Mouse (Mus musculus) kidney, postnatal 36 days (tissue): ENCODE measurements around the gene Srrm1.

Experiments used
- DNase-seq, 2 experiments: peaks; one replicate each; pipeline ENCODE4 v3.0.0; 2021 to 2022; ENCODE audit warnings: mixed read lengths in 2 of 2

Srrm1 gene

GRCm38 (mm10) chr4:135353794-135354450 lies 801 bp upstream of the Srrm1 start:
- DNase-seq: no peak

GRCm38 (mm10) chr4:135352326-135353065 lies 625 bp downstream of the Srrm1 start:
- peak in 1 of 2 experiments; percentile 65 for DNase-seq

GRCm38 (mm10) chr4:135337376-135337942 lies 15.7 kb downstream of the Srrm1 start:
- peak in 1 of 2 experiments; percentile 42 for DNase-seq

GRCm38 (mm10) chr4:135336023-135336357 lies 17.1 kb downstream of the Srrm1 start:
- DNase-seq: no peak

GRCm38 (mm10) chr4:135335327-135336022 lies 17.6 kb downstream of the Srrm1 start:
- peak; percentile 56 to 78 for DNase-seq

GRCm38 (mm10) chr4:135326469-135326868 lies 26.7 kb downstream of the Srrm1 start:
- no peak for DNase-seq

DNA sequence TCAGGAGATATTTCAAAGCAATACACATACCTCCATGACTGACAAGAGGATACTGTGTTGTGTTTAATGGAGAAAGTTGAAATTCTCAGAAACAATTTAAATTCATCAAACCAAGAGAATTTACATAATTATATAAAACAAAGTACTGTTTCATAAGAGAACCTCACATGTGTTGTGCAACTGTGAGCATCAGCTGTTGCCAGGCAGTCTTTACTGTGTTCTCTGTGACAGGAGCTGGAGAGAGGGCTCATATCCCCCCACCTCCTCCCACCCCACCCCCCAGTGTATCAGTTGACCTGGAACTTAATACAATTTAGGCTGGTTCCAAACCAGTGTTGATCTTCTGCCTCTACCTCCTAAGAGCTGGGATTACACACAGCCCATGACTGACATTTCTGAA lies 27.1 kb downstream of the Srrm1 start:
- DNase-seq: no peak

DNA sequence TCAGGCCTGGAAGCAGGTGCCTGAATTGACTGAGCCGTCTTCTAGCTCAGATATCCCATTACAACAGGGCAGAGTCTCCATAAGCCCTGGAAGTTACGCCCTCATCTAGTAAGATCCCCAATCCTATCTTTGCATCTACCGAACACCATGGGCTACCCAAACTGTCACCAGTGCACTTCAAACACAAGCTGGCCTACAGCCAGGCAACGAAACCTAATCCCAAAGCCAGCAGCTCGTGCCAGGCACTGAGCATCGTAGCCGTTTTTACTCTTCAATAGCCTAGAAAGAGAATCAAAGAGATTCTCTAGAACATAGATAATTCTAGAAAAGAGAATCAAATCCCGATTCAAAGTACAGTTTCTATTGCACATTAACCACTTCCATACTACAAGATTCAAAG lies 30.1 kb downstream of the Srrm1 start:
- no peak for DNase-seq

DNA sequence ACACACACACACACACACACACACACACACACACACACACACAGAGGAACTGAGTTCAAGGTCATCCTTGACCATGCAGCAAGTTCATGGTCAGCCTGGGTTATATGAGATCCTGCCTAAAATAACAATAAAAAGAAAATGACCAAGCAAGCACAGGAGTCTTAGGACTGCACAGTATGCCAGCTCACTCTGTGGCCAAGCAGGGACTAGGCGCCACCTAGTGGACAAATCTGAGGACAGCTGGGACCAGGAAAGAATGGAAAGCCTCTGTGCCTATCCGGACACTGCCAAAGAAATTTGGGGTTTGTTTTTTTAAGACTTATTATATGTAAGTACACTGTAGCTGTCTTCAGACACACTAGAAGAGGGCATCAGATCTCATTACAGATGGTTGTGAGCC lies 35.2 kb downstream of the Srrm1 start:
- DNase-seq: peak; percentile 74 to 83

- no peak for DNase-seq
Observed at GRCm38 (mm10) chr4:135317539-135317938, 35.6 kb downstream of the Srrm1 start.

GRCm38 (mm10) chr4:135315287-135315686 lies 37.8 kb downstream of the Srrm1 start:
- DNase-seq: no peak

DNA sequence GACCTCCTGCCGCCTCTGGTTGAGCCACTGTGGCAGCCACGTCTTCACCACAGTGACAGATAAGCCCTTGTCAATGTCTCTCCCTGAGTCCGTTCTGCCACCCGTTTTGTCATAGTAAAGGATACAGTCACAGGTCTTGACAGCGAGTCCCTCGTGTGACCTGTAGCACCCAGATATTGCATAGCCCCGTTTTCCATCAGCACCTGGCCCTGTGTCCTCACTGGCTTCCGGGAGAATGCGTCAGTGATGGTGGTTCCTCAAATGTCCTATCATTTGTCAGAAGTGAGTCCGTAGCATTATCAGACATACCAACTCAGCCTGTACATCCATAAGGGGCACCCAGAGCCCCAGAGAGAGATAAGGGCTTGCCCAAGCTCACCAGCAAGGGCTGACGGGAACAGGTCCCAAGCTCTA lies 38.7 kb downstream of the Srrm1 start:
- DNase-seq: no peak

GRCm38 (mm10) chr4:135313761-135314241 lies 39.3 kb downstream of the Srrm1 start:
- peak; percentile 36 to 60 for DNase-seq

DNA sequence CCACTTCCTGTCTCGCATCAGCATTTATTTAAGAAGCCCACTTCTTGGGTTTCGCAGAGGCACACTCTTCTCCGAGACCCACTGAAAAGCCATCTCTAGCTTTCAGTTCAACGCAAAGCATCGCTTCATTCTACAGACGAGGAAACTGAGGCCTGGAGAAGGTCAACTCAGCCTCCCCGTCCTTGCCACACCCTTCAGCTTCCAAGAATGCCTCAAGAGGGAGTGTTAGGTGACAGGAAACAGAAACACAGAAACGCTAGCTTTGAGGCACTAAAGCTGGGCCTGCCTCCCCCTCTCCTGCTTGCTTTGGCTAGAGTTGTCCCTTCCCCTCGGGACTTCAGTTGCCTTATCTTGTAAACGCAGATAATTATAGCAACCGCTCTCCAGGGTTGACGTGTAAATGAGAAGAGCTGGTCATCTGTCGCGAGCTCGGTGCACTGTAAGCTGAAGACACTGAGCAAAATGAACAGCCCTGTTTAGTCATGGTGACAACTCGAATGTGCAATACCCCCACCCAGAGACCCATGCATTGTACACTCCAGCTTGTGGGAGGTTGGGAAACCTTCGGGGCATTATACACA lies 39.9 kb downstream of the Srrm1 start:
- peak; percentile 36 to 43 for DNase-seq

GRCm38 (mm10) chr4:135312706-135313105 lies 40.4 kb downstream of the Srrm1 start:
- DNase-seq: peak; percentile 83 to 86

GRCm38 (mm10) chr4:135310371-135310770 lies 42.8 kb downstream of the Srrm1 start:
- peak; percentile 60 to 69 for DNase-seq

DNA sequence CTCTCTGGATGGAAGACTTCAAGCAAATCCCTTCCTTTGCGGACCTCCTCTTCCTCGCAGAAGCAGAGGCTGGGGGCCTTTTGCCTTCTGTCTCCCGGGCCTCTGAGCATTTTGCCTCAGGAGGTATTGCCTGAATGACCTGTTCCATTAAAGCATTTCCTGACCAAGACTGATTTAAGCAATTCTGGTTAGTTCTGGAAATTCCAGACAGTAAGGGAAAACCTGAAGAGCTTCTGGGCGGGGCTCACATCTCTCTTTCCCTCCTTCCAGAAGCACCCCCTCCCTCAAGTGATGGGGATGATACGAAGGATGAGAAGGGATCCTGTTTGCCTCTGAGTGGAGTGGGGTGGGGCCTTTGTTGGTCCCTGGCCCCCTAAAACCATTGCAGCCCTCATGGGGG lies 43.4 kb downstream of the Srrm1 start:
- no peak for DNase-seq

- no peak for DNase-seq
Observed at GRCm38 (mm10) chr4:135309112-135309659, 43.9 kb downstream of the Srrm1 start.

DNA sequence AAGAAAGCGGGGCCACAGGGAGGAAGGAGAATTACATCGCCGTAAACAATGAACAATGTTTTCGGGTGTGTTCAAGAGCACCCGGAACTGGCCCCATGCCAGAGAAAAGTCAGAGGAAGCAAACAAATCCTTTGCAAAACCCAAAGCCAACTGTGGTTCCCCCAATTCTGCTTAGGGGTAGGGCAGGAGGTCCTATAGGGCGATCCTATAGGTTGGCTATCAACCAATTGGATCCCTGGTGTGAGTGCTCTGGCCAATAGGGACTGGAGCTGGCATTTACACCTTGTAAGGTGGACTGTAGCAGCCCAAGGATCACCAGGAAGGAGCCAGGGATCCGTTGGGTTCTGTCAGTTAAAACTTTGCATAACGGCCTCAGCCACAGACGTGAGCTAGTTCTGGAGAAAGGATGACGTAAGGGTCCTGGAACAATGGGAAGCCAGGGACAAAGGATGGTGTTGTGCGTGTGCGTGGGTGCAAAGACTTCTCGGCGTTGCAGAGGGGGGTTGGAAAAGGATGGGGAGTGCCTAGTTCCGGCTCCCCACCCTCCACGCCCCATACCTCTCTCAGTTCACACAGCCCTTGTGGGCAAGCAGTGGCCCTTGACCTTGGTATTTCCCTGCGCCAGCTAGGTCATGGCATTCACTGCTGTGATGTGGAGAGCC lies 46.0 kb downstream of the Srrm1 start:
- DNase-seq: peak in 1 of 2 experiments; percentile 61

DNA sequence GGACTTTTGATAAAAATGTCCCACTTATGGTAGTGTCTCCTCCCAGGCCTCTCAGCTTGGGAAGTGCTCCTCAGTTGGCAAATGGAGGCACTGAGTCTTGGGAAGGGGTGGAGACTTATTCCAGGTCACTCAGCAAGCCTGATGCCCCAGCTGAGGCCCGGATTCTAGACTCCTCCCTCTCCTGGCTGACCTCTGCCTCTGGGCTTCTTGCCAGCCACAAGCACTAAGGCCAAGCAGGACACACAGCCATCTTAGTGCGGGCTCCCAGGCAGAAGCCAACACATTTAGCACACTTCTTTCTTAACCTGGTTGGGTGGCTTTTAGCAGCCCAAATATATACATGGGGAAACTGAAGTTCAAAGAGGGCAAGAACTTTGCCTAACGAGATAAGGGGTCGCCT lies 46.6 kb downstream of the Srrm1 start:
- DNase-seq: peak; percentile 88 to 89

DNA sequence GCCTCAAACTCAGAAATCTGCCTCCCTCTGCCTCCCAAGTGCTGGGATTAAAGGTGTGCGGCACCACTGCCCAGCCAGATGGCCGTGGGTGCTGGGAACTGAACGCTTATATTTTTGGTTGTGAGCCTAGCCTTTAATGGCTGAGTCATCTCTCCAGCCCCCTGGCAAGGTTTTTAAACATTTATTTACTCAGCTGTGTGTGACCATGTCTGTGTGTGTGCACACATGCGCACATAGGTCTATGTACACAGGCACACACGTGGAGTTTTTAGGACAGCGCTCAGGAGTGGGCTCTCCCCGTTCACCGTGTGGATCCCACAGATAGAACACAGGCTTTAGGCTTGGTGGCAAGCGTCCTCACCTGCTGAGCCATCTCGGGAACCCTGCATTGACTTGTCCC lies 50.9 kb downstream of the Srrm1 start:
- DNase-seq: no peak

- no peak for DNase-seq
Observed at GRCm38 (mm10) chr4:135301166-135301565, 52.0 kb downstream of the Srrm1 start.
